Comparison of ENCODE assay signal across 19 mouse cellular contexts in genomic region chr11:54080435-54080834, GRCm38 (mm10). TPM values are rescaled to one million over a fixed set of nuclear protein-coding genes. Genes with fewer than 3 reads are reported as not detected.
A peak's percentile ranks its signal among the peaks of the same experiment; 100 is the strongest.
DNase-seq lines count a peak whose midpoint lies in the region; ATAC-seq and TF ChIP-seq lines count a peak whose summit lies in the region.
"Had no signal": no experiment of that assay in that cellular context is flagged by ENCODE, and none has a peak within 500 bp of the region (broad histone marks: within the 10 kb centered on the region; RNA-seq: fewer than 3 reads in every experiment).

No protein-coding gene starts in this region.

- H3K4me2 ChIP-seq in kidney, embryonic 14.5 days (replicated peaks; ENCODE audit: low read depth, low read length), result no peak overlapping the region
- H3K4me2 ChIP-seq: embryonic facial prominence, embryonic 13.5 days; hindbrain, embryonic 15.5 days; midbrain, embryonic 11.5 days had no signal

- no peak for DNase-seq in kidney, postnatal 36 days
- DNase-seq in limb, embryonic 10.5 days (ENCODE audit: low spot score), result peak; percentile 30
- DNase-seq in thymus, postnatal 10 days (ENCODE audit: low spot score in 2 of 2), result peak; percentile 69 to 76
- DNase-seq in ovary, postnatal 10 days (ENCODE audit: low spot score), result no peak
- DNase-seq: adrenal gland, adult 2 months; cerebellum, adult 18-20 months; heart, adult 18-20 months; heart, postnatal 14 days; kidney, postnatal 4 days; left cerebral cortex, postnatal 4 days had no signal

- ATAC-seq in kidney, embryonic 14.5 days (ENCODE audit: low FRiP score, low TSS enrichment), result 0 out of 2 replicates have a peak, but pooled peaks have one; percentile 52
- no peak for ATAC-seq in megakaryocyte progenitor cell, adult 5-6 weeks (replicated peaks; ENCODE audit: poor library complexity)
- ATAC-seq: forebrain, embryonic 14.5 days had no signal

- 0 out of 2 replicates have a peak, but pooled peaks cover 4% of the 10 kb centered on the region for H3K4me1 ChIP-seq in kidney, embryonic 14.5 days (ENCODE audit: control insufficient read depth, insufficient read depth, low read length)
- no peaks in the 10 kb centered on the region for H3K4me1 ChIP-seq in bone marrow, adult 2 months (ENCODE audit: control insufficient read depth, insufficient read depth, low read length)
- peaks cover 11% of the 10 kb centered on the region; the same call in 1 of the 2 replicates for H3K4me1 ChIP-seq in limb, embryonic 10.5 days
- H3K4me1 ChIP-seq: embryonic facial prominence, embryonic 13.5 days; hindbrain, embryonic 15.5 days had no signal

- H3K9ac ChIP-seq in kidney, embryonic 14.5 days (ENCODE audit: low read depth, low read length), result no peak overlapping the region
- H3K9ac ChIP-seq: embryonic facial prominence, embryonic 13.5 days; hindbrain, embryonic 15.5 days; liver, embryonic 14.5 days had no signal

- 6% methylated on average over 7 of the region's 7 CpGs for WGBS in kidney, embryonic 14.5 days
- 57% methylated on average over 7 of the region's 7 CpGs for whole genome bisulfite sequencing in bone marrow, adult 2 months
- 35% methylated on average over 7 of the region's 7 CpGs for WGBS in limb, embryonic 10.5 days

- H3K27me3 ChIP-seq in kidney, embryonic 14.5 days (ENCODE audit: control insufficient read depth, insufficient read depth, low read length), result no peaks in the 10 kb centered on the region
- no peaks in the 10 kb centered on the region for H3K27me3 ChIP-seq in limb, embryonic 10.5 days (ENCODE audit: low read depth, poor library complexity, severe bottlenecking)
- H3K27me3 ChIP-seq: embryonic facial prominence, embryonic 13.5 days; hindbrain, embryonic 15.5 days had no signal

- no peak overlapping the region for H3K4me3 ChIP-seq in kidney, embryonic 14.5 days (ENCODE audit: low read length)
- H3K4me3 ChIP-seq in bone marrow, adult 2 months (replicated peaks; ENCODE audit: control insufficient read depth, low read depth, low read length), result no peak overlapping the region
- H3K4me3 ChIP-seq in limb, embryonic 10.5 days, result no peak overlapping the region
- H3K4me3 ChIP-seq: embryonic facial prominence, embryonic 13.5 days; hindbrain, embryonic 15.5 days had no signal

- H3K27ac ChIP-seq in kidney, embryonic 14.5 days (ENCODE audit: low read depth, low read length), result no peak overlapping the region
- H3K27ac ChIP-seq in bone marrow, adult 2 months (ENCODE audit: control insufficient read depth, insufficient read depth, low read depth, low read length, poor library complexity), result no peak overlapping the region
- no peak overlapping the region for H3K27ac ChIP-seq in limb, embryonic 10.5 days
- H3K27ac ChIP-seq: embryonic facial prominence, embryonic 13.5 days; hindbrain, embryonic 15.5 days; liver, embryonic 14.5 days had no signal

- H3K36me3 ChIP-seq in kidney, embryonic 14.5 days (ENCODE audit: control insufficient read depth, insufficient read depth, low read length), result no peaks in the 10 kb centered on the region
- no peaks in the 10 kb centered on the region for H3K36me3 ChIP-seq in limb, embryonic 10.5 days
- H3K36me3 ChIP-seq: embryonic facial prominence, embryonic 13.5 days; G1E; hindbrain, embryonic 15.5 days had no signal

- H3K9me3 ChIP-seq in kidney, embryonic 14.5 days (ENCODE audit: control insufficient read depth, low read length), result no peaks in the 10 kb centered on the region
- no peaks in the 10 kb centered on the region for H3K9me3 ChIP-seq in limb, embryonic 10.5 days (replicated peaks)
- H3K9me3 ChIP-seq: embryonic facial prominence, embryonic 13.5 days; G1E; hindbrain, embryonic 15.5 days had no signal

- 0 out of 2 replicates have a peak, but pooled peaks have one; percentile 11 for TF ChIP-seq POLR2A in bone marrow, adult 2 months (IDR thresholded peaks at IDR 0.05; ENCODE audit: borderline replicate concordance, control insufficient read depth, low read depth, low read length)

- TF ChIP-seq CTCF in bone marrow, adult 2 months (IDR thresholded peaks at IDR 0.05; ENCODE audit: control insufficient read depth, insufficient read depth, low read length), result no peak

RNA-seq across cellular contexts. Expression of gene Pdlim4, which starts 11.6 kb away (rescaled TPM):
- polyA plus RNA-seq in kidney, embryonic 14.5 days (2014; fragmentation: Nextera tagmentation; extraction: Ambion mirVana), result 52.1 and 54.6 TPM in 2 replicates
- 3.7 and 3.8 TPM in 2 replicates for polyA plus RNA-seq in bone marrow, adult 2 months (2011; ENCODE audit: insufficient read depth, insufficient read length, low replicate concordance, missing spikeins)
- polyA plus RNA-seq in limb, embryonic 10.5 days (2016; fragmentation: Nextera tagmentation; extraction: Ambion mirVana), result 160 and 171 TPM in 2 replicates
- not detected in 2 replicates for total RNA-seq in megakaryocyte progenitor cell, adult 5-6 weeks (2015)
- 0.17 TPM in 1 of 2 replicates, not detected in the other for total RNA-seq in megakaryocyte progenitor cell, adult 5-6 weeks (2017)
- polyA plus RNA-seq: G1E had no signal

RNA-seq across cellular contexts. Expression of gene P4ha2, which starts 19.5 kb away (rescaled TPM):
- polyA plus RNA-seq in kidney, embryonic 14.5 days (2014; fragmentation: Nextera tagmentation; extraction: Ambion mirVana), result 19.3 and 25.1 TPM in 2 replicates
- 5.1 and 9.4 TPM in 2 replicates for polyA plus RNA-seq in bone marrow, adult 2 months (2011; ENCODE audit: insufficient read depth, insufficient read length, low replicate concordance, missing spikeins)
- polyA plus RNA-seq in limb, embryonic 10.5 days (2016; fragmentation: Nextera tagmentation; extraction: Ambion mirVana), result 35.6 and 38.7 TPM in 2 replicates
- 0.05 and 0.15 TPM in 2 replicates for total RNA-seq in megakaryocyte progenitor cell, adult 5-6 weeks (2015)
- total RNA-seq in megakaryocyte progenitor cell, adult 5-6 weeks (2017), result 0.21 and 0.44 TPM in 2 replicates
- polyA plus RNA-seq: G1E had no signal

RNA-seq across cellular contexts. Expression of gene Slc22a4, which starts 52.5 kb away (rescaled TPM):
- polyA plus RNA-seq in kidney, embryonic 14.5 days (2014; fragmentation: Nextera tagmentation; extraction: Ambion mirVana), result 0.99 and 1.4 TPM in 2 replicates
- 20.7 and 34.8 TPM in 2 replicates for polyA plus RNA-seq in bone marrow, adult 2 months (2011; ENCODE audit: insufficient read depth, insufficient read length, low replicate concordance, missing spikeins)
- polyA plus RNA-seq in limb, embryonic 10.5 days (2016; fragmentation: Nextera tagmentation; extraction: Ambion mirVana), result 1.1 TPM in 2 replicates
- total RNA-seq in megakaryocyte progenitor cell, adult 5-6 weeks (2015), result 22.2 and 23.6 TPM in 2 replicates
- 15.3 and 22.6 TPM in 2 replicates for total RNA-seq in megakaryocyte progenitor cell, adult 5-6 weeks (2017)
- total RNA-seq: G1E had no signal
- polyA plus RNA-seq: G1E had no signal

Comparison
In these comparisons a context has a peak if more than half of its experiments do, and no peak if none do; other contexts are left out.
1. DNase-seq: peak in limb, embryonic 10.5 days (single experiment) and thymus, postnatal 10 days (2 of 2); none in kidney, postnatal 36 days (0 of 2) and ovary, postnatal 10 days (single experiment).
2. RNA of gene Pdlim4, which starts 11.6 kb away (polyA plus RNA-seq): 160 to 171 TPM in limb, embryonic 10.5 days and 52.1 to 54.6 TPM in kidney, embryonic 14.5 days; 3.7 to 3.8 TPM in bone marrow, adult 2 months; every median in the first group is over 10 times any median in the second.